Mouse (Mus musculus) layer of hippocampus, adult 18-20 months (tissue): ENCODE results near the gene Dus2. TPM values are rescaled to one million over a fixed set of nuclear protein-coding genes. Genes with fewer than 3 reads are reported as not detected.

Experiments used
- DNase-seq, 2 experiments: peaks; one replicate each; pipeline ENCODE4 v3.0.0; 2022; ENCODE audit warnings: low spot score in 2 of 2
- total RNA-seq, 2 experiments: library from RNA; stranded (reverse); gene quantifications; 2 replicates each; pipeline ENCODE4 v1.2.3; 2021

The Dus2 gene
- total RNA-seq, 2 experiments from 2014 or later, result 15.6 to 16.2 TPM

DNA sequence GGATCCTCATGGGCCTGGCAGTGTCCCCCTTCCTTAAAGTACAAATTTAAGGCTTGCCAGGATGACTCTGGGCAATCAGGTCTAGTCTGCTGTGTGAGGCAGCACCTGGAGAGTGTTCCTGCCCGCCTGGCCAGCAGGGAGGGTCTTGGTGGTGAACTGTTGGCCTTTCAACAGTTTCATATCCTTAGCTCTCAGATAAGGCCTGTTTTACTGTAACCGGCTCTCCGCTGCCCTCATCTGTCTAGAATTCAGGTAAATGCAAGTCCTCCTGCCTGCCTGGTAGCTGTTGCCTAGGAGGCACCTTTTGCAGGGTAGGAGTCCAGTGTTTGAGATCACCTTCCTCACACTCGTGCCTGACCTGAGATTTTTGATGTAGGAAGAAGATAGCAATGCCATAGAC, 49.1 kb downstream of the Dus2 start:
- no peak for DNase-seq

DNA sequence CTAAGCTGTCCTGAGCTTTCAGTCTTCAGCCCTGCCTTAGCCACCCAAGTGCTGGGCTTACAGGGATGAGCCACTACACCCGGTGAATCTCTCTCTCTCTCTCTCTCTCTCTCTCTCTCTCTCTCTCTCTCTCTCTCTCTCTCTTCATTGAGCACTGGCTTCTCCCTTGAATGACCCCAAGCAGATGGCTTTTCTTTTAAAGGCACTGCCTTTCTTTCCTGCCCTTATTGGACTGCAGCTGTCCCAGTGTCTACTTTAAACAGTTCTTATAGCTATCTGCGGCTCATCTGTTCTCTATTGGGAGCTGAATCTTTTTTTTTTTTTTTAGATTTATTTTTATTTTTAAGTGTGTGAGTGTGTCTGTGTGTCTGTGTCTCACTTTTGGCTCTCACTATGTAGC, 51.9 kb downstream of the Dus2 start:
- DNase-seq, result no peak

DNA sequence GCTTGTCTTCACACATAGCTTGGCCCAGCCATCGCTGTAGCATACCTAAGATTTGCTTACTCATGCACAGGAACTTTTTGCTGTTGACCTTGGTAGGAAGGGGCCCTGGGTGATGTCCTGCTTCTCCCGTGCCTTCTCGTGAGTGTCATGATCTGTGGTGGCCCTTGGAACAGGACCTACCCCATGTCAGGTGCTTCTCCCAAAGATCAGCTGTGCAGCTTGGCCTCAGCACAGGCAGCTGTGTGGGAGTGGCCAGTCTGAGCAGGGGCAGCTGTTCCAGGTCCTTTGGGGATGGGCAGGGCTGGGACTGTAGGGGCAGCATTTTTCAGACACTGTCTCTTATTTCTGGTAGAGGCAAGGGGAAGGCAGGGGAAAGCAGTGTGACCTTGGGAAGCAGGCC, 53.0 kb downstream of the Dus2 start:
- DNase-seq, result no peak

DNA sequence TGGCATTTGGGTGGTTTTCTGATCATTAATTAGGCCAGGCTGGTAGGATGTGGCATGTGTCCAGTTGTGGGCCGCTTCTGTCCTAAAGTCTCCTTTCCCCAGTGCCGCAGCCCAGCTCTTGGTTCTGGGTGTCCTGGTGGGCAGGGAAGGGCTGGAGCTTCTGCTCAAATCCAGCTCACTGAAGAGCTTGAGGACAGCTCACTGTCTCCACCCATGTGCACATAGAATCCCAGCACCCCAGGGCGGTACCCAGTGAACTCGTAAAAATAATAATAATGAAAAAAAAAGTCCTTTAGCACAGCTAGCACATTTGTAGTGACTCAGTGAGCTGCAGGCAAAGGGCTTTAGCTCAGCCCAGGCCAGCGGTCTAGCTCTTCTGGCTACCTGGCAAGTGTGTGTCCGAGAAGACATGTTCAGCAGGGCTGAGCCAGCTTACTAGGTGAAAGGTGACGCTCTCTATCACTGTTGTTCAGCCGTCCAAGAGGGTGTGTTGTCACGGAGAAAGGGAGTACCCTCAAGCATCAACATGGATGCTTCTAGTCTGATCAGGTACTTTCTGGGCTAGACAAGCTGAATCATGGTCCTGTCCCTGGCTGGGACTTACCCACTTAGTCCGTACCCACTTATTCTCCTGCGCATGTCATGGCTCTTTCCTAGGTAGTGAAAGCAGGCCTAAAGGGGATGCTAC, 55.9 kb downstream of the Dus2 start:
- no peak for DNase-seq

DNA sequence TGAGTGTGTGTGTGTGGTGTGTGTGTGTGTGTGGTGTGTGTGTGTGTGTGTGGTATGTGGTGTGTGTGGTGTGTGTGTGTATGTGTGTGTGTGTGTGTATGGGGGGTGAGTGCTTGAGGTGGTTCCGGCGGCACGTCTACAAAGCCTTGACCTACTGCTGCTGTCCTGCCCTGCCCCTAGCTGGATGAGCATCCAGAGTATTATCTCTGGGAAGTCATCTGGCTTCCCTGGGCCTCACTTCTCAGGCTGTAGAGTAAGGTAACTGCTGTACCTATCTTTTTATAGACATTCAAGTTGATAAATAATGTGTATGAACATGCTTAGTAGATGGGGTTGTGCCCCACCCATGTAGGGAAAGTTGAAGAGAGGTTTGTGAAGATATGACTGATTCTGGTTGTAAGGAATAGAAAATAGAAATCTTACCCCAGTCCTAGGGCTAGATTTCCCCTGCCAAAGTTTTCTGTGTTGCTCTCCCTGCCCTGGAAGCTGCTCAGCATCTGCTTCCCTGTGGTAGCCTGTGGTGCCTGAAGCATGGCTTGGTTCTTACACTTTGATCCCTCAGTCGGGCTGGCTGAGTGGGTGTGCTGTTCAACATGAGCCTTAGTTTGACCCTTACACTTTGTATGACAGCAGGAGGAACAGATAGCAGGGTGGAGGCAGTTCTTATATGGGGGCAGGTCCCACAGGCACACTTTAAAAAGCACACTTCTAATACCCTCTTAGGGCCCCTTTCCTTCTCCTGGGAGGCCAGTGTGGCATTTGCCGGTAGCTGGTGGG, 56.9 kb downstream of the Dus2 start:
- no peak for DNase-seq

DNA sequence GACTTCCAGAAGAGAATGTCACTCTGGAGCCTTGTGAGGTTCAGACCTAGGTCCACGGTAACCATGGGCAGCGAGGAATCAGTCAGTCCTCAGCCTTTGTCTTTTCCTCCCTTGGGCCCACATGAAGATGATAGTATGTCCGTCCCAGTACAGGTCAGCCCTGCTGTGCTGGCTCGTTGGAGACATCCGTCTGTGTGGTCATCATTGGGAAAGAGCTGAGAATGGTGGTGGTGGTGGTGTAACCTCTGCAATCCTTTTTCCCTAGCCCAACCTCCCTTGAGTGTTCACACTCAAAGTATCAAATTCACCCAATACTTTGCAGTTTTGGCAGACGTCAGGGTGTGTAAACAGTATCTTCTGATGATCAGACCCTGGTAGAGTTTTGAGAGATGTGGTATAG, 58.7 kb downstream of the Dus2 start:
- no peak for DNase-seq

DNA sequence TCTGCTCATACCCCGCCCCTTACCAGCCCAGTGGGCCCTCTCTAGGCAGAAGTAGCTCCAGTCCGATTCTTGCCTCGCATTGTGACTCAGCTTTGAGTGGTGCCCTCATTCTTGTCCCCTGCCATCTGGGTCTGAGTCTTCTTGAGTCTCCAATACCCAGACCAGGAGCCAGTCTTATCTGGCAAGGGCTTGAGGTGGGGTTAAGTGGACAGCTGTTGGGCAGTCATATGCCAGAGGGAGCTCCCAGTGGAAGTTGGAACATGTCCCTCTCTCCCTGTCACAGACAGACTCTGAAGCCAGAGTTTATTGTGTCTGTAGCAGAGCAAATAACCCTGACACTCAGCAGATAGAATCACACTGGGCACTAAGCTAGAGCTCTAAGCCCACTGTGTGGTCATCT, 59.9 kb downstream of the Dus2 start:
- DNase-seq, result no peak

DNA sequence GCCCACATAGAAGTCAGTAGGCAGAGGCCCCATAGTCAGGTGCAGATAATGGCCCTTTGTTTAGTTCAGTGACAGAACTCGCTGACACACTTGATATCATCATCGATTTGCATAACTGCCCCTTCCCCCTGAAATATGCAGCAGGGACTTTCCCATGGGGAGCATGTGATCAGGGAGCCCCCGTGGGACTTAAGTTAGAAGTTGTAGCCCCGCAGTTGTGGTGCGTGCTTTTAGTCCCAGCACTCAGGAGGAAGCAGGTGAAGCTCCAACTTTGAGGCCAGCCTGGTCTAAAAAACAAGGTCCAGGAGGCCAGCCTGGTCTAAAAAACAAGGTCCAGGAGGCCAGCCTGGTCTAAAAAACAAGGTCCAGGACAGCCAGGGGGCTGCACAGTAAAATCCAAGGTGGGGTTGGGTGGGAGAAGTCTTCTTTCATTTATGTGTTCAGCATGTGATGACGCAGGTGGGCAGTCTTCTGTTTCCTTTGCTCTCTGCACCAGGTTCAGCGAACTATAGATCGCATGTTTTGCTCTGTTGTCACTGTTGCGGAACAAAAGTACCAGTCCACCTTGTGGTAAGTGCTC, 61.5 kb downstream of the Dus2 start:
- DNase-seq, result no peak

DNA sequence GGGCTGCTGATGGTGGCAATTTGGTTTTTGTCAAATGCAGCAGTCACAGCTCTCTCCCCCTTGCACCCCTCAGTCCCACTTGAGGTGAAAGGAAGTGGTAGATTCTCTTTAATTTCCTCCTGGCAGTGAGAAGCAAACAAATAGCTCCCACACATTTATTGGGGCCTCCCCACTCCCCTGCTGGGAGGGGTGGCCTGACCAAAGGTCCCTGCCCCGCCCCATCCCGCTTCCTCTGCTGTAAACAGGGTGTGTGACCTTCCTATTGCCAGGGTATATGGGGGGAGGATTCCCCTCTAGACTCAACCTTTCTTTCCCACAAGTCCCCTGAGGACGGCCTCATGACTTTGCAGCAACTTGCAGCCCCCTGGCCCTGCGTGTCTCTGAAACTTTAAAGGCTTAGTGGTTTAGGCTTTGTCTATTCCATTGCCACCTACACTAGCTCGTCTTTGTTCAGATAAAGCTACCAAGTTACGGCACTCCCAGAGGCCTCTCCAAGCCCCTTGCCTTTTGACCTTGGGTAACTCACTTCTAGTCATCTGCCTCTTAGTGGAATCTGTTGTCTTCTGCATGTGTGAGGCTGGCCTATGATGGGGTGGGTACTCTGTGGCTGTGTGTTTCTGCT, 63.2 kb downstream of the Dus2 start:
- no peak for DNase-seq

DNA sequence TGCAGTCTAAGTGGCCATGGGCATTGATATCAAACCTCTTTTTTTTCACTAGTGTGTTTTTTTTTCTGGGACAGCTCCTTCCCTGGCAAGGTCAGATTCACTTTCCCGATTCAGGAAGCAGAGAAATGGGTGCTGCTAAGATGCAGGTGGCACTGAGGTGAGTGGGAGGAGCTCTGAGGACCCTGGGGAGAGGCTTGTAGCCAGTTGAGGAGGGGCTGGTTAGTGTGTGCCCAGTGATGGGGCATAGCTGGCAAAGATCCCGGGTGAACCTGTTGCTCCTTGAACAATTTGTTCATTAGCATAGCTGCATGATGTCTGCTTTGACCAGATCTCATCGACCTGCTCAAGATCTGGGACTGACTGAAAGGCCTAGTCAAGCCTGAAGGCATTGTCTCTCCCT, 63.9 kb downstream of the Dus2 start:
- DNase-seq, result no peak

DNA sequence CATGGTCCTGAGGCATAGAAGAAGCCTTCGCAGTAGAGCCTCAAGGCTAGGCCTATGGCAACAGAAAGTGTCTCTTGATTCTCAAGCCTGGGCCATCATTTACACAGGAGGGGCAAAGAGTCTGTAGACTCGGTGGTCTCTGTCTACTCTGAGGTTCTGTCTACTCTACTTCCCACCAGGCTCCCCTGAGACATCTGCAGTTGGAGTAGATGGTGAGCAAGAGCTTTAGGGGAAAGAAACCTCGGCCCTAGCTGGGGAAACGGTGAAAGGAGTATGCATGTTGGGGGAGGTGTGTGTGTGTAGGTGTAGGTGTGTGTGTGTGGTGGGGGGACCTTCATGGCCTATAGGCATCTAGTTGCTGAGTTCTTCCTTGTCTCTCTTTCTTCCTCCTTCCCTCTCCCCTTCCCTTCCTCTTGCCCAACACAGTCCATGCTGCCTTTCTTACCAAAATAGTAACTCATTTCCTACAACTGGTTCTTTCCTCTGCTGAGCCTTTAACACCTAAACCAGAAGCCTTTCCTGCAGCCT, 65.4 kb downstream of the Dus2 start:
- no peak for DNase-seq

DNA sequence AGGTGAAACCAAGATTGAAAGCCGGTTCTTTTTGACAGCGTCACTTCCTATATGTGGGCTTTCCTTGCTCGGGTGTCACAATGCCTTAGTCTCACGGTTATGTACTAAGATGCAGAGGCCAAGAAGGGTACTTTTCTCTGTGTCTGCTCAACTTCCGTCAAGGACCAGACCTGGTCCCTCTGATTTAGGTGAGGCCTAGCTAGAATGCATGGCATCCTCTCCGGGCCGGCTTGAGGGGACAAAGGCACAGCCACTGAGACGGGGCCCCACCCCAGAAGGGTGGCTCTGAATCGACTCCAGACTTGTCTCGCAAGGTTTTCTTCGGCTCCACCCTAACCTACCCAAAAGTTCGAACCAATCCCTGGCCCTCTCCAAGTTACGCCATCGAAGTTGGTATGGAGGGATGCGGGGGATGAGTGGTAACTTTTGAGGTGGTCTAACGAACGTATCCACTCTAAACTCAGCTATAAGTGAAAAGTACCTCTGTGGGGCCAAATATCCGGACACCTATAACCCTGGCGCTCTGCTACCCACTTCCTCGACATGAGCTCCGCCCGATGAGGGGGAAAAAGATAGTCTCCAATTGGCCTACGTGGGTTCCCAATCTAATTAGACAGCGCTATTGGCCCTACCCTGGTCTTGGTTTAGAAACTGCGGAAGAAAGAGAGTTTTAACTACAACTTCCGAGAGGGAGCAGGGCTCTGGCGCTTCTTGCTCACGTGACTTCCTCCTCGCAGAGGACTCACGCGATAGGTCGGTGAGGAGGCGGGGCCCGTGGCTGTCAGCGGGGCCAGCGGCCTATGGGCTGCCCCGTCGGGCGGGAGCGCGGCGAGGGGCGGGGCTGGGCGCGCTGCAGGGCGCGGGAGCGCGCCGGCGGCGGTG, 67.8 kb downstream of the Dus2 start, which contains the start of gene Nfatc3:
Nfatc3 (plus strand) TSS at position 110 of the 882 bp plus-strand sequence.
- DNase-seq, result peak; percentile 95 to 96

DNA sequence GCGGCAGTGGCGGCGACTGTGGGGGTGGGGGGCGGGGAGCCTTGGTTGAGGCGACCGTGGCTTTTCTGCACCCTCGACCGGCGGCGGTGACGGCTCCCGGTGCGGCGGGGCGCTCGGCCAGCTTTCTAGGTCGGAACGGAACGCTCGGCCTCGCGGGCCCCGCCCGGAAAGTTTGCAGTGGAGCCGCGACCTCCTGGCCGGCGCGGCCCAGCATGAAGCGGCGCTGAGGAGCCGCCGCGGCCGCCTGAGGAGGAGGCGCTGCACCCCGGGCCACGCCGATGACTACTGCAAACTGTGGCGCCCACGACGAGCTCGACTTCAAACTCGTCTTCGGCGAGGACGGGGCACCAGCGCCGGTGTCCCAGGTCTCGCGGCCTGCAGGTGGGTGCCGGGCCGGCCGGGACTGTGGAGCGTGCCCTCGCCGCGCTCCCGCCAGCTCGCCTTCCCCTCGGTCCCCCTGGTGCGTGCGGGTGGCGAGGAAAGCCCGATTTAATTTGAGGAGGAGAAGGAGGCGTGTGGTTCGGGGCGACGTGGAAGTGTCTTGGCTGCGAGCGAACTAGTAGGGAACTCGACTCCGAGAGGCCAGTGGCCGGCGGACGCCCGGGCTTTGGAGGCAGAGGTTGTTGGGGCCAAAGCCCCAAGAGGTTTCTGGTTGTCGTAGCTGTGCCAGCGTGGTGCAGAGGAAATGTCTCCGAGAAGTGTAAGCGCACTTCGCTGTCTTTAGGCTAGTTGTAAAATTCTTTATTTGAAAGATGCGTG, 68.7 kb downstream of the Dus2 start:
- peak in 1 of 2 experiments; percentile 32 for DNase-seq

DNA sequence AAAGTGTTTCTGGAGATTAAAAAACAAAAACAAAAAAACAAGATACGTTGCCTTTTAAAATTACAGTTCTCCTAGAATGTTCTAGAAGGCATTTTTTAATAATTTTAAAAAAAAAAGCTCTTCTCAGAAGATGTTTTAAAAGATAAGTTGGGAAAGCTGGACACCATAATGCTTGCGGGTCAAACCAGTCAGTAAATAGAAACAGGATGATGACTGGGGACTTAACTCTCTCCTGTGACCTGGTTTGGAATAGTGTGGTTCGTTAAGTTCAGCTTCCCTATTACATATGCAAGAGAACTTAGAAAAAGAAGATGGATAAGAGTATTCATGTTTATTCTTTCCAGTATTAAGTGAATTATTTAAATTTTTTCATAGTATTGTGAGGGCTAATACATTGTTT, 69.4 kb downstream of the Dus2 start:
- DNase-seq, result no peak

DNA sequence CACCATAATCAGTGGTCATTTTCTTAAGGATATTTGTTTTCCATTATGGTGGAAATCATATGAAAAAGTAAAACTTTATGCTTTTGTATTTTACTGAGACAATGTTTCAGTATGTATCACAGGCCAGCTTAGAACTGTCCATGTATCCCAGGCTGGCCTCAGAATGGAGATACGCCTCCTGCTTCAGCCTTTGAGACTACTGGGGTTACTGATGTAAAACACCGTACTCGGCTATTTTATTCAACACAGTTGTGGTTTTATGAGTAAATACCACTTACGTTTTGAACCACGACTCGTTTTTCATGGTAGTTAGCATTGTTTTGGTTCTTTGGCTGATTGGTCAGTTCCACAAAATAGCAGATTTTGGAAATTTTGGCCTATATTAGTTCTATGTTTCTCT, 70.5 kb downstream of the Dus2 start:
- no peak for DNase-seq

DNA sequence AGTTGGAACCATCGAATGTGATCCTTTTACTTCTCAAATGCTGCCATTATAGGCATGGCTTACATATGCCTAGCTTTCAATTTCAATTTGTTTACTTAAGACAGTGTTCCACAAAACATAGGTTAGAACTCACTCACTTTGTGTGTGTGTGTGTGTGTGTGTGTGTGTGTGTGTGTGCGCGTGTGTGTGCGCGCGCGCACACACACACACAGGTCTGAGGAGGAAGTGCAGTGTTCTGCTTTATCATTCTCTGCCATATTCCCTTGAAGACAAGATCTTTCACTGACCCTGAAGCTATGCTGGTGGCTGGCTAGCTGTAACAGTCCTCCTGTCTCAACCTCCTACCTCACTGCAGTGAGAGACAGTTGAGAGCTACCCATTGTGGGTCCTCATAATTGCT, 71.9 kb downstream of the Dus2 start:
- no peak for DNase-seq

DNA sequence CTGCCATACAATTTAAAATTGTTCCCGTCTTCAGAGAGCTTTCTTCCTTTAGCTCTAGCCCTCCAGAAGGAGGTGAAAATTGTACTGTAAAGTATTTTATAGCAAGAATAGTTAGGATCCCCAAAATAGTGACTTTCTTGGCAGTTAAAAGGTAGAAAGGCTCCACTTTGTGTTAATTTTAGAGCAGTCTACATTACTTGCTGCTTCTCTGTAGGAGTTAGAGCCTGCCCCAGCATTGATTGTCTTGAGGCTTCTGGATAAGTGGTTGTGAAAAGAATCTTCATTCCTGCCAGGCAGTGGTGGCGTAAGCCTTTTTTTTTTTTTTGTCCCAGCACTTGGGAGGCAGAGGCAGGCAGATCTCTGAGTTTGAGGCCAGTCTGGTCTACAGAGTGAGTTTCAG, 75.6 kb downstream of the Dus2 start:
- DNase-seq, result no peak

DNA sequence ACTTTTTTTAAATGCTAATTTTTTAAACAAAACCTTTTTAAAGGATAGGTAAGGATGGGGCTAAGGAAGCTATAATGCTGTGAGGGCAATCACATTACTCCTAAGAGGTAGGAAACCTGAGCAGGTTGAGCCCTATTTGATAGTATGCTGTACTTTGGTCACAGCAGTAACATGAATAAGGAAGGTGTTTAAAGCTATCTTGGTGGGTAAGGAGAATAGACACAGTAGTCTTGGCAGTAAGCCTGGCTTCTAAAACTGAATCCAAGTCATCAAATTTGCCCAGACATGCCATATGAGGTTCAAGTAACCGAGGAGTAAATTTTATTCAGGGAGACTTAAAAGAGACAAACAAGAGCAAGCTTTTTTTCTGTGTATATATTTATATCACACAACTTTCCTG, 78.4 kb downstream of the Dus2 start:
- no peak for DNase-seq

DNA sequence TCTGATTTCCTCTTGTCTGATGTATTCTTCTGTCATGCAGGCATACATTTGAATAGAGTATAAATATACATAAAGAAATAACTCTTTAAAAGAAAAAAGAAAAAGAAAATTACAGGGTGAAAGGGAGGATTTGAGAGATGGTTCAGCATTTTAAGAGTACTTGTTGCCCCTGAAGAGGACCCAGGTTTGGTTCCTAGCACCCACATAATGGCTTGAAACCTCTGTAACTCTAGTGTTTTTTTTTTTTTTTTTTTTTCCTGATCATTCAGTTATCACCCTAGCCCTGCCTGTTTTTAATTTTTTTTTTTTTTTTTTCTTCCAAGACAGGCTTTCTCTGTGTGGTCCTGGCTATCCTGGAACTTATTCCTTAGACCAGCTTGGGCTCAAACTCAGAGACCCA, 81.0 kb downstream of the Dus2 start:
- no peak for DNase-seq

DNA sequence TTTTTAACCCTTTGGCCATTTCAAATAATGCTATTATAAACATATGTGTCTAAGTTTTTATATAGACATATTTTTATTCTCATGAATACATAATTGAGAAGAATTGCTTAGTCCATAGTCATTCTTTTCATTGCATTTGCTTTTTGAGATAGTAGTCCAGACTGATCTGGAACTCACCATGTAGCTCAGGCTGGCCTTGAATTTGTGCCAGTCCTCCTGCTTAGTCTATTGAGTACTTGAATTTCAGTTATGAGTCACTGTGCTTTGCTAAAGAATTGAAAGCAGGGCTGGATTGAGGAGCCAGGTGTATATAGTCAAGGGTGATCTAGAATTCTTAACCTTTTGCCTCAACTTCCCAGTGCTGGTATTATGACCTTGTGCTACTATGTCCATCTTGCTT, 83.1 kb downstream of the Dus2 start:
- no peak for DNase-seq
